Mouse (Mus musculus) forebrain, postnatal 0 days (tissue): ENCODE measurements around the gene Mrpl37. TPM values are rescaled to one million over a fixed set of nuclear protein-coding genes. Genes with fewer than 3 reads are reported as not detected.

Experiments
- ATAC-seq: fragments of 200-750 bp; cut with Nextera tagmentation; 2 replicates; pipeline ENCODE4 v1.8.0; 2017; ENCODE audit warnings: mild to moderate bottlenecking, moderate library complexity
- DNase-seq: peaks from one replicate; pipeline ENCODE4 v3.0.0-alpha.2; 2015
- H3K27ac ChIP-seq: fragments of 300-500 bp; sonication (generic); 2 replicates; pipeline ENCODE4 v1.5.1; 2014; ENCODE audit warnings: low read depth, mild to moderate bottlenecking, antibody characterized with exemption, low read length, moderate library complexity, mixed read lengths
- H3K27me3 ChIP-seq: fragments of 300-500 bp; sonication (generic); 2 replicates; pipeline ENCODE4 v1.6.1; 2014; ENCODE audit warnings: mild to moderate bottlenecking, low read length, mixed read lengths; ENCODE audit not compliant: insufficient read depth
- H3K36me3 ChIP-seq: fragments of 300-500 bp; sonication (generic); 2 replicates; pipeline ENCODE4 v1.6.1; 2014; ENCODE audit warnings: mild to moderate bottlenecking, moderate library complexity; ENCODE audit not compliant: insufficient read depth
- H3K4me1 ChIP-seq: fragments of 300-500 bp; sonication (generic); 2 replicates; pipeline ENCODE4 v1.6.1; 2014; ENCODE audit warnings: antibody characterized with exemption; ENCODE audit not compliant: insufficient read depth
- H3K4me2 ChIP-seq: fragments of 300-500 bp; sonication (generic); 2 replicates; pipeline ENCODE4 v1.6.1; 2014; ENCODE audit warnings: low read depth, mild to moderate bottlenecking, moderate library complexity
- H3K4me3 ChIP-seq: fragments of 300-500 bp; sonication (generic); 2 replicates; pipeline ENCODE4 v1.5.1; 2014; ENCODE audit warnings: low read depth, low read length, mixed read lengths
- H3K9ac ChIP-seq: fragments of 300-500 bp; sonication (generic); 2 replicates; pipeline ENCODE4 v1.6.1; 2014; ENCODE audit warnings: mild to moderate bottlenecking
- H3K9me3 ChIP-seq: fragments of 300-500 bp; sonication (generic); 2 replicates; pipeline ENCODE4 v1.6.1; 2016; ENCODE audit warnings: low read length
- CTCF ChIP-seq: sonication (generic); IDR thresholded peaks from 2 replicates; pipeline ENCODE4 v1.5.1; 2016; ENCODE audit warnings: antibody characterized with exemption, control low read depth, low read depth
- WGBS: fragments of 180-500 bp; shearing (Covaris S2); extraction: QIAGEN DNeasy Blood & Tissue Kit; methylation state at CpG from one replicate; pipeline ENCODE4 v1.1.7; 2014; 5-methylcytosine and 5-hydroxymethylcytosine counted together
- polyA plus RNA-seq: library from polyadenylated mRNA; unstranded; fragments of >200 nt; fragmentation: Nextera tagmentation; extraction: Ambion mirVana; gene quantifications from 2 replicates; pipeline ENCODE4 v1.2.1, GENCODE M21; 2015
- total RNA-seq: library from RNA; depleted of rRNA; stranded (reverse); fragments of >200 nt; gene quantifications from 2 replicates; pipeline ENCODE4 v1.2.3, GENCODE M21; 2014

Mrpl37 gene
- total and polyA plus RNA-seq, 2 experiments from 2014 or later: 43.8 to 73.3 TPM

GRCm38 (mm10) chr4:107052962-107053553 lies 13.6 kb downstream of the Mrpl37 start:
- Histone ChIP-seq H3K4me1 (no peaks in the 10 kb centered on the region), H3K9me3 (no peaks in the 10 kb centered on the region), H3K27ac (no peak overlapping the region), H3K4me2 (no peak overlapping the region), H3K4me3 (no peak overlapping the region), H3K9ac (no peak overlapping the region), H3K27me3 (no peaks in the 10 kb centered on the region), H3K36me3 (peaks cover 33% of the 10 kb centered on the region)
- ATAC-seq (no peak), DNase-seq (no peak)
- no peak for TF ChIP-seq CTCF
- 42% methylated on average over 5 of the region's 5 CpGs for WGBS

- H3K9me3 ChIP-seq: no peaks in the 10 kb centered on the region
- no peak overlapping the region for H3K4me3 ChIP-seq
- no peak for TF ChIP-seq CTCF
- 0 out of 2 replicates have a peak, but pooled peaks have one; percentile 10 for ATAC-seq
- H3K27me3 ChIP-seq: no peaks in the 10 kb centered on the region
- H3K27ac ChIP-seq: no peak overlapping the region
- H3K4me2 ChIP-seq: no peak overlapping the region
- 50% methylated on average over 4 of the region's 4 CpGs for WGBS
- H3K9ac ChIP-seq: no peak overlapping the region
- H3K36me3 ChIP-seq: peaks cover 33% of the 10 kb centered on the region
- no peak for DNase-seq
- H3K4me1 ChIP-seq: no peaks in the 10 kb centered on the region
These were observed 14.8 kb downstream of the Mrpl37 start for GRCm38 (mm10) chr4:107051889-107052288.

GRCm38 (mm10) chr4:107048568-107049162 lies 18.0 kb downstream of the Mrpl37 start:
- ATAC-seq: no peak; the same call in 1 of the 2 replicates
- no peak overlapping the region for H3K27ac ChIP-seq
- no peak overlapping the region for H3K9ac ChIP-seq
- no peaks in the 10 kb centered on the region for H3K9me3 ChIP-seq
- no peak overlapping the region for H3K4me2 ChIP-seq
- no peak overlapping the region for H3K4me3 ChIP-seq
- 74% methylated on average over 11 of the region's 11 CpGs for WGBS
- no peaks in the 10 kb centered on the region for H3K4me1 ChIP-seq
- DNase-seq: no peak
- no peak for TF ChIP-seq CTCF
- H3K27me3 ChIP-seq: no peaks in the 10 kb centered on the region
- peaks cover 37% of the 10 kb centered on the region for H3K36me3 ChIP-seq

- ATAC-seq (no peak), DNase-seq (no peak)
- H3K36me3 ChIP-seq: peaks cover 42% of the 10 kb centered on the region
- H3K9me3 ChIP-seq: no peaks in the 10 kb centered on the region
- no peak overlapping the region for H3K27ac ChIP-seq
- no peak overlapping the region for H3K4me2 ChIP-seq
- no peak overlapping the region for H3K4me3 ChIP-seq
- no peak for TF ChIP-seq CTCF
- WGBS: 84% methylated on average over 5 of the region's 5 CpGs
- H3K4me1 ChIP-seq: no peaks in the 10 kb centered on the region
- no peaks in the 10 kb centered on the region for H3K27me3 ChIP-seq
- no peak overlapping the region for H3K9ac ChIP-seq
These were observed 18.9 kb downstream of the Mrpl37 start for GRCm38 (mm10) chr4:107047806-107048205.

GRCm38 (mm10) chr4:107045188-107045587 lies 21.5 kb downstream of the Mrpl37 start:
- Histone ChIP-seq H3K4me3 (no peak overlapping the region), H3K4me1 (no peaks in the 10 kb centered on the region), H3K27me3 (no peaks in the 10 kb centered on the region), H3K27ac (no peak overlapping the region), H3K4me2 (no peak overlapping the region), H3K9me3 (no peaks in the 10 kb centered on the region), H3K36me3 (peaks cover 56% of the 10 kb centered on the region), H3K9ac (no peak overlapping the region)
- 95% methylated on average over 13 of the region's 13 CpGs for WGBS
- ATAC-seq (no peak), DNase-seq (no peak)
- no peak for TF ChIP-seq CTCF

GRCm38 (mm10) chr4:107042304-107042703 lies 24.4 kb downstream of the Mrpl37 start:
- H3K36me3 ChIP-seq: peaks cover 61% of the 10 kb centered on the region

GRCm38 (mm10) chr4:107039270-107039669 lies 27.4 kb downstream of the Mrpl37 start:
- peak; percentile 48 for ATAC-seq
- WGBS: 53% methylated on average over 8 of the region's 8 CpGs
- no peak overlapping the region for H3K9ac ChIP-seq
- no peak overlapping the region for H3K4me2 ChIP-seq
- no peaks in the 10 kb centered on the region for H3K4me1 ChIP-seq
- no peak overlapping the region for H3K4me3 ChIP-seq
- no peaks in the 10 kb centered on the region for H3K27me3 ChIP-seq
- H3K27ac ChIP-seq: 0 out of 2 replicates have a peak overlapping the region, but pooled peaks have one; percentile 15
- no peak for TF ChIP-seq CTCF
- H3K9me3 ChIP-seq: no peaks in the 10 kb centered on the region
- H3K36me3 ChIP-seq: peaks cover 52% of the 10 kb centered on the region
- no peak for DNase-seq

More at GRCm38 (mm10) chr4:107042304-107042703, 24.4 kb downstream of the Mrpl37 start:
- Histone ChIP-seq H3K9me3 (no peaks in the 10 kb centered on the region), H3K27ac (no peak overlapping the region), H3K9ac (no peak overlapping the region), H3K27me3 (no peaks in the 10 kb centered on the region), H3K4me2 (no peak overlapping the region), H3K4me3 (no peak overlapping the region), H3K4me1 (no peaks in the 10 kb centered on the region)
- 93% methylated on average over 6 of the region's 6 CpGs for WGBS
- no peak for TF ChIP-seq CTCF
- ATAC-seq (no peak), DNase-seq (no peak)
